Mouse (Mus musculus): Measurements from ENCODE around the gene Lysmd4.

Lysmd4 gene

GRCm38 (mm10) chr7:67222220-67222862, at the start of gene Lysmd4:
Lysmd4 (plus strand) TSS chr7:67222544.
- DNase-seq = peak; percentile 97

- no peak for DNase-seq
Measured at GRCm38 (mm10) chr7:67173522-67174195, 48.7 kb upstream of the Lysmd4 start.

DNA sequence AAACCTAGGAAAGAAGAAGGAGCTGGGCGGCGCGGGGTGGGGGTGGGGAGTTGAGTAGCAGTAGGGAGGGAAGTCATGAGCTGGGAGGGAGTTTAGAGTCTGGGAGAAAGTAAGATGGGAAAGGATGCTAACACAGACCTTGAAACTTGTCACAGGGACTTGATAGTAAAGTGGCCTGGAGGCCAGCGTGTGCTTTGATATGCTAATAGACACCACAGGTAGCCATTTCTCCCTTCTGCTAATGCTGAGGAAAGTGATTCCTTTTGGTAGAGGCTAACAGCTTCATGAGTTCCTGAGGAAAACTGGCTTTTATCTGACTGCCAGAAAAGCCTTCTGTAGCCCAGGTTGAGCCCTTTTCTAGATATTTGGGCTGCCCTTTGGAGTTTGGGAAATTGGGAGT, 38.6 kb upstream of the Lysmd4 start:
- DNase-seq = no peak

GRCm38 (mm10) chr7:67199412-67199811, 22.9 kb upstream of the Lysmd4 start:
- DNase-seq = peak; percentile 69

GRCm38 (mm10) chr7:67203625-67204024, 18.7 kb upstream of the Lysmd4 start:
- no peak for DNase-seq

- no peak for DNase-seq
Measured at GRCm38 (mm10) chr7:67205734-67206425, 16.5 kb upstream of the Lysmd4 start.

DNA sequence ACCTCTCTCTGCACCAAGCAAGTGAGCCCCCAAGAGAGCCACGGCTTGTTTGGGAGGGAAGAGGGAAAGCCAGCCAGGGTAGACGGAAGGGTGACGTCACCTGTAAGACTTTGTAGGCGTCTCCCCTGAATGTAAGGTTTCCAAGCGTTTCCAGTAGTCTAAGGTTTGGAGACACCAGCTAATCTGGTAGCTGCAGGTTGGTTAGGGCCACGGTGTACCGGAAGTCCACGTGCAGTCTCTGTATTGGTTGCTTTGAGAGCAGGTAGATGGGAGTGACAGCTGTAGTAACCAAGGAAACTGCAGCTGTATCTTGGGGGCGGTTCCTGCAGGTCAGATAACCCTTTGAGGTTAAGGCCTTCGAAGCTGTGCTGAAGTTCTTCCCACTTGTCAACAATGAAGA, 15.8 kb upstream of the Lysmd4 start:
- DNase-seq = no peak

DNA sequence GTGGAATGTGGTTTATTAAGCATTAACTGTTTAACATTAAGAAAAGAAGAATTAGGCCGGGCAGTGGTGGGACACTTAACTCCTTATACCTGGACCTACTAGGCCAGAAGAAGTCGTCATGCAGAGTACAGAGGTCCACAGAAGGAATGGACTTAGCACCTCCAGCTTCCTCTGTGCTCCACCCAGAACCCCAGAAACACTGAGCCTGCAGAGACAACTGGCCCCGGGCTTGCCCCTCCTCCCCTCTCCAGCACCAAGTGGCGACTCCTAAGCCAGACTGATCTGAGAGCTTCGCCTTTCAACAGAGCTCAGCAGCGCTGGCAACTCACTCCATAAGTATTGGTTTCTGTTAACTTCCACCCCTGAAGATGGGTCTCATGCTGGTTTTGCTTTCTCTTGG, 14.6 kb upstream of the Lysmd4 start:
- no peak for DNase-seq

- DNase-seq = no peak
Measured at GRCm38 (mm10) chr7:67208317-67208716, 14.0 kb upstream of the Lysmd4 start.

- DNase-seq = no peak
Measured at GRCm38 (mm10) chr7:67210004-67210833, 12.1 kb upstream of the Lysmd4 start.

GRCm38 (mm10) chr7:67211341-67211740, 11.0 kb upstream of the Lysmd4 start:
- no peak for DNase-seq

GRCm38 (mm10) chr7:67211971-67212370, 10.4 kb upstream of the Lysmd4 start:
- DNase-seq = no peak

DNA sequence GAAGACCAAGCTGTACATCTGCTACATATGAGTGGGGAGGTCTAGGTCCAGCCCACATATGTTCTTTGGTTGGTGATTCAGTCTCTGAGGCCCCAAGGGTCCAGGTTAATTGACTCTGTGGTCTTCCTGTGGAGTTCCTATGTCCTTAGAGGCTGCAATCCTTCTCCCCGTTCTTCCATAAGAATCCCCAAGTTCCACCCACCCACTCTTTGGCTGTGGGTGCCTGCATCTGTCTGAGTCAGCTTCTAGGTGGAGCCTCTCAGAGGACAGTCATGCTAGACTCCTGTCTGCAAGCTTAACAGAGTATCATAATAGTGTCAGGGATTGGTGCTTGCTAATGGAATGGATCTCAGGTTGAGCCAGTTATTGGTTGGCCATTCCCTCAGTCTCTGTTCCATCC, 8.8 kb upstream of the Lysmd4 start:
- no peak for DNase-seq

GRCm38 (mm10) chr7:67216351-67216750, 6.0 kb upstream of the Lysmd4 start:
- no peak for DNase-seq

DNA sequence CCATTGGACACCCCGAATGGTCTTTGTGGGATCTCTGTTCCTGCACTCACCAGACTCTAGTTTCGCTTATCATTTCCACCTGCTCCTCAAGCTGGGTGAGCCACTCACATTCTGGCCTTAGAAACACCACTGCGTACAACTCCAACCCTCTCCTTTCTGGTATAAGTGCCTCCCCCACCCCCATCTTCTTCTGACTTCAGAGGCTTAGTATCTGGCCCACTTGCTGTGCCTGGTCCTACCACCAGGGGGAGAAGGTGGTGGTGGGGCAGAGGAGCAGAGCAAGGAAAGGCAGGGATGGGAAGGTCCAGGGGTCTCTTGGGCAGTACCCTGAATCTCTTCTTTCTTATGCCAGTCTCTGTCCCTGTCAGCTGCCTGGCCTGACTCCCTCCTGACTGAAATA, 5.3 kb upstream of the Lysmd4 start:
- DNase-seq = no peak

DNA sequence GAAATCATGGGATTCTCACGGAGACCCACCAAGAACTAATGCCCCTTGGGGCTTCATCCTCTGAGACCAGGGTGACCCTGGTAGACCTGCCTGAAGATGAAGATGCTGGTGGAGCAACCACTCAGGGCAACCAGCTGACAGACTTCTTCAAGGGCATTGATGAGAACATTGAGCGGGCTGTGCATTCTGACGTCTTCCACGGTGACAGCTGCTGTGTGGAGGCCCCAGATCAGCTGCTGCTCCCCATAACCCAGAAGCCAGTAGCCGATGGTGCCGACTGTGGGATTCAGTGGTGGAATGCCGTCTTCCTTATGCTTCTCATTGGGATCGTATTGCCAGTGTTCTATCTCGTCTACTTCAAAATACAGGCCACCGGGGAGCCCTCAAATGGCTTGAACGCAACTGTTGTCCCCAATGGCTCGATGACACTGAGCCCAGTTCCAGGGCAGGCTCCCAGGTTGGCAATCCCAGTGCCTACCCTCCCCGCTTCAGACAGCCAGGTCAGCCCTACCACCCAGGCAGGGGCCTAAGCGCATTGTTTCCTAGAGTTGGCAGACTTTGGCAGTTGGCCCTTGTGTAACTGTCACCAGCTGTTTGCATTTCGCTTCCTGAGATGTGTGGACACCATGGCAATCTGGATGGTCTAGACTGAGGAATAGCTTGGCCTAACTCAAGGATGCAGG, 3.7 kb downstream of the Lysmd4 start:
- peak; percentile 13 for DNase-seq

GRCm38 (mm10) chr7:67227538-67227937, 5.2 kb downstream of the Lysmd4 start:
- peak; percentile 14 for DNase-seq

DNA sequence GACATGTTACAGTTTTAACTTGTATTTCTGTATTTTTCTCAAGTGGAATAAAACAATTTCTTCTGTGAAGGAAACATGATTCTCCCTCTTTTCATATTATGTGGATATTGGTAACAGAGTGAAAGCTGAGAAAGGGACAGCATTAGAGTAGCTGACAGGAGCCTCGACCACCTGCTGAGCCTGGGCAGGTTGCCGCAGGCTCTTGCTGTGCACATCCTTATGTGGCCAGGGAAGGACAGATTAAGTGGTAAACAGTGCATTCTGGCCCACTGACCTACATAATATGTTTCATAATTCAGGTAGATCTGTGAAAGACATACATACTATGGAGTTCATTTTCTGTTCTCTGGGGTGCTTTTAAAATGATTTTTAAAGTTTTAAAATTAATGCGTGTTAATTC, 6.0 kb downstream of the Lysmd4 start:
- DNase-seq = peak; percentile 88

- DNase-seq = peak; percentile 44
Measured at GRCm38 (mm10) chr7:67228891-67229602, 6.7 kb downstream of the Lysmd4 start.

- DNase-seq = no peak
Measured at GRCm38 (mm10) chr7:67229701-67230100, 7.4 kb downstream of the Lysmd4 start.

GRCm38 (mm10) chr7:67230221-67230620, 7.9 kb downstream of the Lysmd4 start:
- peak; percentile 36 for DNase-seq

- DNase-seq = no peak
Measured at GRCm38 (mm10) chr7:67230640-67231140, 8.3 kb downstream of the Lysmd4 start.

Measured in cerebellum, adult 9-11 months (tissue).